Mouse (Mus musculus) stomach, postnatal 0 days (tissue): ENCODE measurements around the gene Daam1.

ENCODE experiments used
- CTCF ChIP-seq: IDR thresholded peaks from 2 replicates; pipeline ENCODE4 v1.5.1; 2016; ENCODE audit warnings: antibody characterized with exemption, low read depth, mild to moderate bottlenecking, moderate library complexity
- EP300 ChIP-seq: optimal IDR thresholded peaks from 2 replicates; pipeline ENCODE3; 2016; ENCODE audit warnings: antibody characterized with exemption

GRCm38 (mm10) chr12:71849051-71849450, 18.2 kb downstream of the Daam1 start:
- no peak for TF ChIP-seq CTCF
- TF ChIP-seq EP300 = no peak
